Mouse (Mus musculus) MEL (cell line): ENCODE measurements at regions not wholly inside any gene's neighbourhood (a gene's known extent, or its start where the extent isn't known, plus 50 kb on each side); places are given as distances from the start of the nearest gene placed in this dataset.

Source experiments
- DNase-seq: peaks from one replicate; pipeline ENCODE4 v3.0.0; 2011; ENCODE audit warnings: low read depth, low spot score
- H3K27ac ChIP-seq: 2 replicates; pipeline ENCODE4 v1.5.1; 2012; ENCODE audit warnings: low read depth, mild to moderate bottlenecking, control low read depth, low read length, moderate library complexity; ENCODE audit not compliant: control insufficient read depth
- H3K27me3 ChIP-seq, 2 experiments: fragments of 150-350 bp in 1 of 2; sonication (generic) in 1 of 2; 2 replicates each; pipeline ENCODE4 v1.6.1; 2012; ENCODE audit warnings: low read length in 2 of 2, mild to moderate bottlenecking in 2 of 2, improper control_type of control experiment in 1 of 2, moderate library complexity in 1 of 2; ENCODE audit not compliant: insufficient read depth in 2 of 2, control insufficient read depth in 1 of 2
- H3K36me3 ChIP-seq, 2 experiments: 2 replicates each; pipeline ENCODE4 v1.6.1; 2012 to 2014; ENCODE audit warnings: low read length in 2 of 2, improper control_type of control experiment in 1 of 2, inconsistent platforms in 1 of 2, mild to moderate bottlenecking in 1 of 2; ENCODE audit not compliant: insufficient read depth in 2 of 2, control insufficient read depth in 1 of 2
- H3K4me1 ChIP-seq, 2 experiments: fragments of 150-350 bp in 1 of 2; sonication (generic) in 1 of 2; 2 replicates each; pipeline ENCODE4 v1.6.1; 2012; ENCODE audit warnings: low read length in 2 of 2, improper control_type of control experiment in 1 of 2, mild to moderate bottlenecking in 1 of 2; ENCODE audit not compliant: insufficient read depth in 2 of 2, control insufficient read depth in 1 of 2
- H3K4me3 ChIP-seq, 2 experiments: fragments of 150-350 bp in 1 of 2; sonication (generic) in 1 of 2; 2 replicates each; pipeline ENCODE4 v1.5.1; 2012; ENCODE audit warnings: low read depth in 2 of 2, low read length in 2 of 2, mild to moderate bottlenecking in 2 of 2, moderate library complexity in 2 of 2, control low read depth in 1 of 2, improper control_type of control experiment in 1 of 2; ENCODE audit not compliant: control insufficient read depth in 1 of 2, insufficient read depth in 1 of 2
- H3K79me2 ChIP-seq: 2 replicates; pipeline ENCODE4 v1.6.1; 2012; ENCODE audit warnings: mild to moderate bottlenecking, low read length, moderate library complexity; ENCODE audit not compliant: control insufficient read depth, poor library complexity, insufficient read depth
- H3K9ac ChIP-seq: 2 replicates; pipeline ENCODE4 v1.6.1; 2012; ENCODE audit warnings: low read depth, mild to moderate bottlenecking, control low read depth, low read length, moderate library complexity; ENCODE audit not compliant: control insufficient read depth, poor library complexity, severe bottlenecking
- H3K9me3 ChIP-seq: fragments of 150-350 bp; sonication (generic); replicated peaks from 2 replicates; pipeline ENCODE4 v1.6.1; 2012; ENCODE audit warnings: mild to moderate bottlenecking, low read length, improper control_type of control experiment, moderate library complexity; ENCODE audit not compliant: insufficient read depth
- CTCF ChIP-seq, 3 experiments: IDR thresholded peaks in 2 of 3; conservative IDR thresholded peaks in 1 of 3; 2 replicates each; pipeline ENCODE4 v1.5.1; 2011 to 2012; ENCODE audit warnings: low read length in 3 of 3, low read depth in 2 of 3, mild to moderate bottlenecking in 2 of 3, improper control_type of control experiment in 1 of 3, inconsistent platforms in 1 of 3, mixed read lengths in 1 of 3, moderate library complexity in 1 of 3; ENCODE audit not compliant: control insufficient read depth in 1 of 3, insufficient read depth in 1 of 3, poor library complexity in 1 of 3, severe bottlenecking in 1 of 3
- MAX ChIP-seq: IDR thresholded peaks from 2 replicates; pipeline ENCODE4 v1.6.1; 2011; ENCODE audit warnings: low read length, improper control_type of control experiment
- TAL1 ChIP-seq: IDR thresholded peaks from 2 replicates; pipeline ENCODE4 v1.6.1; 2012; ENCODE audit warnings: mild to moderate bottlenecking, inconsistent platforms, low read length, moderate library complexity, mixed read lengths
- ZC3H11A ChIP-seq: IDR thresholded peaks from 2 replicates; pipeline ENCODE4 v1.6.1; 2012; ENCODE audit warnings: low read depth, mild to moderate bottlenecking, inconsistent platforms, low read length, improper control_type of control experiment
- ZMIZ1 ChIP-seq: IDR thresholded peaks from 2 replicates; pipeline ENCODE4 v1.6.1; 2012; ENCODE audit warnings: low read depth, mild to moderate bottlenecking, inconsistent platforms, low read length, improper control_type of control experiment, moderate library complexity

DNA sequence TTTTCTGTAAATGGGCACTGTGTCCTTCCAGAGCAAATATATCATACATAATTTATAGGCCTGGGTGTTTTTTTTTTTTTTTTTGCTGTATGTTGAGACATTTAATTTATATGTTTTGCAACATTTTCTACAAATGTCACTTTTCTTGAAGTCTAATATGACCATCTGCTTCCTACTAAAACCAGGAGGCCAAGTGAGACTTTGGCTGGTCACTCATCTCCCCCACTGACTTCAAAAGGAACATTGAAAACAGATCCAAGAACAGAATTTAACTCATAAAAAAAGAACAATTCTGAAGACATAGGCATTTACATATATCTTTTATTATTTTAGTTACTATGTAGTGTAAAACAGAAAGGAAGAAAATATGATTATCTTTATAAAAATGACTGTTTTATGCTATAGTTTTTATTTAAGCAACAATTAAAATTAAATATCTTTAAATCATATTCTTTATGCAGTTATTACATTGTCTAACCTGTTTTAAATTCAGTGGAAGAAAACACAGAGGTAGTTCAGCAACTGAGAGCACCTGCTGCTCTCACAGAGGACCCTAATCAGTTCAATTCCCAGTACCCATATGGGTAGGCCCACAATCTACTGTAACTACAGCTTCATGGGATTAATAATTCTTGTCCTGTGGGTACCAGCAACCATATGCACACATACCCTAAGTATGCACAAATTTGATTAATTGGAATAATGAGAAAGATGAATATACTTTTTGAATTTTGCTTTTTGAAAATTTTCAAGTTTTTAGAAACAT, 592.5 kb downstream of the Etv1 start:
- Histone ChIP-seq H3K27me3 (no peaks in the 10 kb centered on the region), H3K27ac (no peak overlapping the region), H3K79me2 (no peaks in the 10 kb centered on the region), H3K9ac (no peak overlapping the region), H3K4me3 (no peak overlapping the region), H3K36me3 (no peaks in the 10 kb centered on the region), H3K4me1 (no peaks in the 10 kb centered on the region), H3K9me3 (no peaks in the 10 kb centered on the region)
- TF ChIP-seq ZC3H11A = no peak
- no peak for TF ChIP-seq CTCF (IDR thresholded peaks at IDR 0.05 in 2 of 3, conservative IDR thresholded peaks at IDR 0.05 in 1 of 3; ENCODE audit: control insufficient read depth in 1 of 3, insufficient read depth in 1 of 3, low read depth in 2 of 3, low read length in 3 of 3, poor library complexity in 1 of 3, severe bottlenecking in 1 of 3)
- no peak for TF ChIP-seq TAL1
- no peak for DNase-seq

DNA sequence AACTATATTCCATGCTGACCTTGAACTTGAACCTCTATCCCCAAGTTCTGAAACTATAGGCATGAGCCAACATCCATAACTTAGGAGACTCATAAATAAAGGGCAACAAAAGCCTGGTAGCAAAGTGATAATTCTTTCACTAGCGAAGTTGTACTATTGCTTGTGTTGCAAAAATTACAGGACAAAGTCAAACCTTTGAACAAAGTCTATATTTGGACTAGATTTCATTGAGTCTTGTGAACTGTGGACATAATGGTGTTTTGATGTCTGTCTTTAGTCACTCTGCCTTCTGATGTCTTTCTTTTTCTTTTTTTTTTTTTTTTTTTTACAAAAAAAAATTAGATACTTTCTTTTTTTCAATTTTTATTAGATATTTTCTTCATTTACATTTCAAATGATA, 594.5 kb downstream of the Etv1 start:
- H3K27me3 ChIP-seq = no peaks in the 10 kb centered on the region
- no peak overlapping the region for H3K9ac ChIP-seq
- no peak for TF ChIP-seq ZMIZ1
- TF ChIP-seq MAX = no peak
- no peaks in the 10 kb centered on the region for H3K4me1 ChIP-seq
- no peaks in the 10 kb centered on the region for H3K9me3 ChIP-seq
- H3K27ac ChIP-seq = no peak overlapping the region
- DNase-seq = no peak
- no peak overlapping the region for H3K4me3 ChIP-seq
- no peaks in the 10 kb centered on the region for H3K36me3 ChIP-seq
- no peaks in the 10 kb centered on the region for H3K79me2 ChIP-seq
